8 mouse cellular contexts compared by ENCODE assay signal in genomic region chr5:123682372-123682771, GRCm38 (mm10). TPM values are rescaled to one million over a fixed set of nuclear protein-coding genes. Genes with fewer than 3 reads are reported as not detected.
DNase-seq lines count a peak whose midpoint lies in the region; ATAC-seq and TF ChIP-seq lines count a peak whose summit lies in the region.

No protein-coding gene starts in this region.

- H3K79me2 ChIP-seq in MEL (ENCODE audit: control insufficient read depth, insufficient read depth, low read length, poor library complexity) = peaks cover 21% of the 10 kb centered on the region

- TF ChIP-seq RAD21 in MEL (IDR thresholded peaks at IDR 0.05; ENCODE audit: low read depth, low read length) = no peak

- ATAC-seq in heart, embryonic 13.5 days (ENCODE audit: extremely low read depth, insufficient number of reproducible peaks, low FRiP score, low TSS enrichment) = no peak
- no peak for ATAC-seq in hindbrain, embryonic 11.5 days (ENCODE audit: low FRiP score)

- no peaks in the 10 kb centered on the region for H3K27me3 ChIP-seq in heart, embryonic 13.5 days (replicated peaks)
- no peaks in the 10 kb centered on the region for H3K27me3 ChIP-seq in MEL (ENCODE audit: control insufficient read depth in 1 of 2, insufficient read depth in 2 of 2, low read length in 2 of 2)
- no peaks in the 10 kb centered on the region for H3K27me3 ChIP-seq in hindbrain, embryonic 11.5 days (ENCODE audit: control insufficient read depth, insufficient read depth, low read length)
- H3K27me3 ChIP-seq in megakaryocyte, embryonic 14.5 days (replicated peaks) = peaks cover 45% of the 10 kb centered on the region

- no peak for TF ChIP-seq CTCF in MEL (IDR thresholded peaks at IDR 0.05 in 2 of 3, conservative IDR thresholded peaks at IDR 0.05 in 1 of 3; ENCODE audit: control insufficient read depth in 1 of 3, insufficient read depth in 1 of 3, low read depth in 2 of 3, low read length in 3 of 3, poor library complexity in 1 of 3, severe bottlenecking in 1 of 3)

- H3K4me1 ChIP-seq in heart, embryonic 13.5 days = peaks cover 44% of the 10 kb centered on the region
- peaks cover 4 to 10% of the 10 kb centered on the region in 2 experiments; a peak in 3 of 4 replicates for H3K4me1 ChIP-seq in MEL (ENCODE audit: control insufficient read depth in 1 of 2, insufficient read depth in 2 of 2, low read length in 2 of 2)
- H3K4me1 ChIP-seq in hindbrain, embryonic 11.5 days (replicated peaks; ENCODE audit: control insufficient read depth, insufficient read depth, low read length) = 0 out of 2 replicates have a peak, but pooled peaks cover 2% of the 10 kb centered on the region
- peaks cover 27% of the 10 kb centered on the region for H3K4me1 ChIP-seq in megakaryocyte, embryonic 14.5 days

- peak overlapping the region; percentile 99 for H3K9ac ChIP-seq in heart, embryonic 13.5 days
- peak overlapping the region; percentile 92 for H3K9ac ChIP-seq in MEL (ENCODE audit: control insufficient read depth, low read depth, low read length, poor library complexity, severe bottlenecking)
- no peak overlapping the region for H3K9ac ChIP-seq in hindbrain, embryonic 11.5 days (ENCODE audit: low read depth, low read length)

- DNase-seq in heart, adult 8-10 months (ENCODE audit: low spot score) = no peak
- peak; percentile 62 for DNase-seq in MEL (ENCODE audit: low read depth, low spot score)
- DNase-seq in hindbrain, embryonic 11.5 days (ENCODE audit: low spot score) = no peak
- DNase-seq in frontal cortex, postnatal 10 days (ENCODE audit: low spot score in 2 of 2) = no peak
- no peak for DNase-seq in cerebellum, adult 18-20 months
- DNase-seq in layer of hippocampus, adult 8-10 months (ENCODE audit: low spot score in 2 of 2) = no peak

- peak overlapping the region; percentile 95 for H3K27ac ChIP-seq in heart, embryonic 13.5 days (replicated peaks)
- peak overlapping the region; percentile 5; the same call in 1 of the 2 replicates for H3K27ac ChIP-seq in MEL (ENCODE audit: control insufficient read depth, low read depth, low read length)
- no peak overlapping the region for H3K27ac ChIP-seq in hindbrain, embryonic 11.5 days (ENCODE audit: low read depth, low read length)

- peaks cover 2% of the 10 kb centered on the region; the same call in 1 of the 2 replicates for H3K36me3 ChIP-seq in heart, embryonic 13.5 days
- peaks cover 0 to 9% of the 10 kb centered on the region in 2 experiments; a peak in 3 of 4 replicates for H3K36me3 ChIP-seq in MEL (ENCODE audit: control insufficient read depth in 1 of 2, insufficient read depth in 2 of 2, low read length in 2 of 2)
- H3K36me3 ChIP-seq in hindbrain, embryonic 11.5 days (ENCODE audit: control insufficient read depth, insufficient read depth, low read length) = no peaks in the 10 kb centered on the region
- peaks cover under 1% of the 10 kb centered on the region for H3K36me3 ChIP-seq in megakaryocyte, embryonic 14.5 days (replicated peaks; ENCODE audit: low read length)

- H3K4me2 ChIP-seq in heart, embryonic 13.5 days = peak overlapping the region; percentile 87
- H3K4me2 ChIP-seq in hindbrain, embryonic 11.5 days (replicated peaks; ENCODE audit: low read depth, low read length) = peak overlapping the region; percentile 79

- no peak for TF ChIP-seq EP300 in MEL (IDR thresholded peaks at IDR 0.05; ENCODE audit: low read depth in 1 of 2, low read length in 2 of 2)

- WGBS in heart, embryonic 13.5 days = 31% methylated on average over 4 of the region's 4 CpGs
- WGBS in hindbrain, embryonic 11.5 days = 43% methylated on average over 4 of the region's 4 CpGs

- H3K4me3 ChIP-seq in heart, embryonic 13.5 days = peak overlapping the region; percentile 96
- H3K4me3 ChIP-seq in MEL (ENCODE audit: control insufficient read depth in 1 of 2, insufficient read depth in 1 of 2, low read depth in 2 of 2, low read length in 2 of 2) = peak overlapping the region; percentile 84 to 99
- H3K4me3 ChIP-seq in hindbrain, embryonic 11.5 days (ENCODE audit: low read depth, low read length) = peak overlapping the region; percentile 96
- H3K4me3 ChIP-seq in megakaryocyte, embryonic 14.5 days (replicated peaks) = peak overlapping the region; percentile 68

- no peaks in the 10 kb centered on the region for H3K9me3 ChIP-seq in heart, embryonic 13.5 days
- no peaks in the 10 kb centered on the region for H3K9me3 ChIP-seq in MEL (replicated peaks; ENCODE audit: insufficient read depth, low read length)
- no peaks in the 10 kb centered on the region for H3K9me3 ChIP-seq in hindbrain, embryonic 11.5 days (ENCODE audit: control insufficient read depth, low read length)
- H3K9me3 ChIP-seq in megakaryocyte, embryonic 14.5 days = no peaks in the 10 kb centered on the region

- TF ChIP-seq POLR2A in MEL (IDR thresholded peaks at IDR 0.05; ENCODE audit: control insufficient read depth in 1 of 2, insufficient read depth in 1 of 2, low read depth in 1 of 2, low read length in 2 of 2, poor library complexity in 1 of 2) = no peak

TF ChIP-seq in MEL, 35 proteins besides CTCF, POLR2A, EP300 and RAD21:
- TF ChIP-seq ETS1 (IDR thresholded peaks at IDR 0.05; ENCODE audit: low read depth, low read length) = peak; percentile 58
- no peak; the same call in 1 of the 2 replicates for TF ChIP-seq SIN3A (IDR thresholded peaks at IDR 0.05; ENCODE audit: low read length)
- TF ChIP-seq TCF12 (IDR thresholded peaks at IDR 0.05; ENCODE audit: low read depth, low read length) = no peak

RNA-seq across cellular contexts. Expression of gene Clip1, which starts 2.0 kb away (rescaled TPM):
- 48.0 and 48.9 TPM in 2 replicates for polyA plus RNA-seq in heart, embryonic 13.5 days (2015; fragmentation: Nextera tagmentation; extraction: Ambion mirVana)
- 100 to 1,000 TPM; 213 to 261 (median 228) TPM for total RNA-seq in heart, adult 8-10 months (2022)
- 13.3 and 16.2 TPM in 2 replicates for total RNA-seq in MEL (2012; rRNA removed)
- 10 to 100 TPM in 1 of 2 experiments, not detected in 1; 23.0 TPM for polyA plus RNA-seq in MEL (2012; ENCODE audit: insufficient read depth in 1 of 2, insufficient read length in 2 of 2, low read depth in 1 of 2, low replicate concordance in 2 of 2, missing spikeins in 1 of 2)
- 43.8 and 51.2 TPM in 2 replicates for polyA plus RNA-seq in hindbrain, embryonic 11.5 days (2014; fragmentation: Nextera tagmentation; extraction: Ambion mirVana)
- 3.7 TPM in 1 of 2 replicates, not detected in the other for polyA plus RNA-seq in megakaryocyte, embryonic 14.5 days (2012; ENCODE audit: insufficient read depth, low replicate concordance)
- total RNA-seq in layer of hippocampus, adult 8-10 months (2022) = 100 to 1,000 TPM; 125 to 142 (median 126) TPM

RNA-seq across cellular contexts. Expression of gene Zcchc8, which starts 38.5 kb away (rescaled TPM):
- 53.4 and 56.1 TPM in 2 replicates for polyA plus RNA-seq in heart, embryonic 13.5 days (2015; fragmentation: Nextera tagmentation; extraction: Ambion mirVana)
- total RNA-seq in heart, adult 8-10 months (2022) = 10 to 100 TPM; 18.3 to 22.5 (median 20.3) TPM
- total RNA-seq in MEL (2012; rRNA removed) = 17.2 and 18.4 TPM in 2 replicates
- 10 to 100 TPM in 1 of 2 experiments, not detected in 1; 57.4 TPM for polyA plus RNA-seq in MEL (2012; ENCODE audit: insufficient read depth in 1 of 2, insufficient read length in 2 of 2, low read depth in 1 of 2, low replicate concordance in 2 of 2, missing spikeins in 1 of 2)
- 73.4 and 83.6 TPM in 2 replicates for polyA plus RNA-seq in hindbrain, embryonic 11.5 days (2014; fragmentation: Nextera tagmentation; extraction: Ambion mirVana)
- polyA plus RNA-seq in megakaryocyte, embryonic 14.5 days (2012; ENCODE audit: insufficient read depth, low replicate concordance) = 24.3 and 25.8 TPM in 2 replicates
- total RNA-seq in layer of hippocampus, adult 8-10 months (2022) = 10 to 100 TPM; 41.5 to 54.4 (median 50.4) TPM
